Mouse (Mus musculus): ENCODE measurements at regions not wholly inside any gene's neighbourhood (a gene's known extent, or its start where the extent isn't known, plus 50 kb on each side); places are given as distances from the start of the nearest gene placed in this dataset.

DNA sequence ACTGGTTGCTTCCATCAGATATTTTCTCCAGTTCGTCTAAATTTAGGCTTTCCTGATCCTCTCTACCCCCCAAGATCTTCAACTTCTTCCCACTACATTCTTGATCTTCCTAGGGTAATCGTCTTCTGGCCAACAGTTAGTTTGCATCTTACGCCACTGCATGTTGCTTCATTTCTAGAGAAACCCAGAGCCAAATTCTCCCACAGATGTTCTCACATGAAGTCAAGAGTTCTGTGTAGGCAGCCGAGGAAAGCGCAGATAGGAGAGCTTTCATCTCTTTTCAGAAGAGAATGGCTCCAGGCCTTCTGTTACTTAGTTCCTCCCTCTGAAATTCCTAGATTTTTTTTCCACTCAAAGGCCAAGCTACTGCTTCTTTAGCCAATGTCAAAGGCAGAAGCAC is 179.9 kb downstream of the Fgf10 start:
- TF ChIP-seq EP300 (IDR thresholded peaks at IDR 0.05; ENCODE audit: low read depth) (no peak), CTCF (IDR thresholded peaks at IDR 0.05; ENCODE audit: low read depth) (no peak)

Data from heart, postnatal 0 days (tissue).